Mouse (Mus musculus): ENCODE results near the gene Ficd.
A peak's percentile ranks its signal among the peaks of the same experiment; 100 is the strongest.

The Ficd gene

GRCm38 (mm10) chr5:113730641-113731121 lies 4.9 kb upstream of the Ficd start:
- DNase-seq (ENCODE audit: low read depth, low spot score), result peak; percentile 44

GRCm38 (mm10) chr5:113731174-113731573 lies 4.4 kb upstream of the Ficd start:
- no peak for DNase-seq (ENCODE audit: low read depth, low spot score)

DNA sequence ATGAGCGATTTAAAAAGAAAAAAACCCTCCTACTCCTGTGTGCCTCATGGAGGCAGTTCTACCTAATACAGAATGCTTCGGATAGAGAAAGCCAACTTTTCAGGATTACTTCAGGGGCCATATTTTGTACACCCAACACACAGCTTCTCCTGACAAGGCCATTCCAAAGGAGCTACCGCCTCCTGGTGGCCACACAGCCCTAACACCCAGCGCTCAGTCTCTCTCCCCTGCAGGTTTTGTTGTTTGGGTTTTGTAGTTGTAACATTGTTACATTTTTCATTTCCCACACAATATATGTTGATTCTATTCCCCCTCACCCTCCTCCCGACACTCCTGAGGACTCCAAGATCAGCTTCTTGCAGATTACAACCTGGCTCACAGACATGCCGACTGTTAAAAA lies 3.4 kb upstream of the Ficd start:
- peak; percentile 77 for DNase-seq (ENCODE audit: low read depth, low spot score)

DNA sequence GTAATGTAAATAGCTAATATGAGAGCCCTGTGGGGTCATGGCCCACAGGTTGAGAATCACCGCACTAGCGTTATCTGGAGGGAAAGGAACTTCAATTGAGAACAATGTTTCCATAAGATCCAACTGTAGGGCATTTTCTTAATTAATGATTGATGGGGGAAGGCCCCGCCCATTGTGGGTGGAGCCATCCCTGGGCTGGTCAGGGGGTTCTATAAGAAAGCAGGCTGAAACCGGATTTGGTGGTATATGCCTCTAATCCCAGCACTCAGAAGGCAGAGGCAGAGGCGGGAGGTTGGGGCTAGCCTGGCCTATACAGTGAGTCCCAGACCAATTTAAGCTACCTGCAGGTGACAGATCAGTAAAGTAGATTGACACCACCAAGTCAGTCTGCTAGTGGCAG lies 1.2 kb upstream of the Ficd start:
- DNase-seq (ENCODE audit: low read depth, low spot score), result peak; percentile 69

DNA sequence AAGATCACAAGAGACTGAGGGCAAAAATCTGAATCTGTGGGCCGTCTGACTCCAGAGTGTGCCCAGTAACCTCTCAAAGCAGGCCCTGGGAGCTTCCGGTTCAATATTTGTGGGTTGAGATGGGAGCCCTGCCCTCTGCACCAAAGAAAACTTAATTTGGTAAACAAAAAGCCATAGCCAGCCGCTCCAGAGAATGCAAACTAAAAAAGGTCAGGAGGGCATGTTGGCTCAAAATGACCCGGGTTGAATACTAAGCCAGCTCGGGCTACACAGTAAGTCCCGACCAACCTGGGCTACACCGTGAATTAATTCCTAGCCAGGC lies 619 bp upstream of the Ficd start:
- no peak for DNase-seq (ENCODE audit: low read depth, low spot score)

DNA sequence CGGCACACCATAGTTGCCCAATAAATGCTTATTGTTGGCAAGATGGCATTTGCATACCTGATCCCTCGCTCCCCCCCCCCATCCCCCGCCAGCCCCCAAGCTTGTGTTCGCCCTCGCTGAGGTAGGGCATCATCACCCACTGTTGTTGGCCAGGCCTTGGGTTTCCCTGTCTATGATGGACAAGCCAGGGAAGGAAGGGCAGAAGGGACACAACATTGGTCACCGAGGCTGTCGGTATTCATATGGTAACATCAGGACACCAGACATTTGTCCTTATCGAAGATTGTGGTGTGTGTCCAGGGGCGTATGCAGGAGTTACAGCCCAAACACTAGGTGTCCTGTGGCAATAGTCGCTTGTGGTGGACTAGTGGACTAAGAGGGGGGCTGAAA lies 505 bp downstream of the Ficd start:
- DNase-seq (ENCODE audit: low read depth, low spot score), result no peak

DNA sequence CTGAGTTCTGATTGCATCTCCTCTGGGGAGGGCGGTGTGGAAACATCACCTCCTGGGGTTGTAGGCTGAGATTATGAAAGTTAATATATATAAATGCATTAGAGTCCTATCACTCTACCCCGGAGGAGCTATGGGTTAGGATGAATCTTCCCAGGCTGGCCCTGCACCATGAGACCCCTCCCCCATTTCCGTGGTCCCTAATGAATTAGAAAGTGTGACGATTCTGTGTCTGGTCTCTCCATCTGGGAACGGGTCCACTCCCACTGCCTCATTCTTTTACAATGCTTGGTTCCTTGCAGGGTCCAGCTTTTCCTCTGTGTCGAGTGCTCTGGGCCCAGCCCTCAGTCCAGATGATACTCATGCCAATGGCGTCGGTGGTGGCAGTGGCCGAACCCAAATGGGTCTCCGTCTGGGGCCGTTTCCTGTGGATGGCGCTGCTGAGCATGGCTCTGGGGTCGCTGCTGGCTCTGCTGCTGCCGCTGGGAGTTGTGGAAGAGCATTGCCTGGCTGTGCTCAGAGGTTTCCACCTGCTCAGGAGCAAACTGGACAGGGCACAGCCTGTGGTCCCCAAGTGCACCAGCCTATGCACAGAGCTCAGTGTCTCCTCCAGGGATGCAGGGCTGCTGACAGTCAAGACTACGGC lies 1.0 kb downstream of the Ficd start:
- DNase-seq (ENCODE audit: low read depth, low spot score), result peak; percentile 37

- DNase-seq (ENCODE audit: low read depth, low spot score), result no peak
Measured at GRCm38 (mm10) chr5:113737607-113738237, 2.1 kb downstream of the Ficd start.

- DNase-seq (ENCODE audit: low read depth, low spot score), result peak; percentile 62
Measured at GRCm38 (mm10) chr5:113747629-113748028, 12.0 kb downstream of the Ficd start.

DNA sequence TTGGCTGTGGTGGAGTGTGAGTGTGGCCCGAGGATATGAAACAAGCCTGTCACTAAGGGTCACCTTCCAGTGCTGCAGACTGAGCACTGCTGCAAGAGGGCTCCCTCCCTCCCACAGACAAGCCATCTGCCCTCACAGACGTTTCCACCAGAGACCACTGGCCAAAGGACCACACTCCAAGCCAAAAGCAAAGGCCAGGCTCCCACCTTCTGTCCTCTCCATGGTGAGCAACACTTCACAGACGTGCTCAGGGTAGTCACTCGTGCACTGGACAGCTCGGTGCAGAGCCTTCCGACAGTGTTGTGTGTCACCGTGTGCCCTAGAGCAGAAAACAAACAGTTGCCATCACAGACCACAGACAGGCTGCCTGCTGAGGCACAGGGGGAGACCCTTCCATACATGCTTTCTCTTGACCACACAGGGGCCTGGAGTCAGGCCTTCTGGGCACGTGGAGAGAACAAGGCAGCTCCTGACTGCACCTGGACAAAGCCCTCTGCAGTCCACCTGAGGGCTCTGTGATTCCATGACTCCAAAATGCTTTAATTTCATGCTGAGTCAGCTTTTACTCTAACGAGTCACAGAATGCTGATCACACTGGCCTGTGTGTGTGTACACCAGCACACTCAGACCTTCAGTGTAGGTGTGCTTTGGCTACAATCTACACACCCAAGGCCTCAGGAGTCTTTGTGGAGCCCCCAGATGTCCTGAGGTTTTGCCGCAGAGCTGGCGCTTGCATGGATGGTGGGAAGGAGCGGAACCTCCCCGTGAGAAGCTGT lies 13.1 kb downstream of the Ficd start:
- no peak for DNase-seq (ENCODE audit: low read depth, low spot score)

DNA sequence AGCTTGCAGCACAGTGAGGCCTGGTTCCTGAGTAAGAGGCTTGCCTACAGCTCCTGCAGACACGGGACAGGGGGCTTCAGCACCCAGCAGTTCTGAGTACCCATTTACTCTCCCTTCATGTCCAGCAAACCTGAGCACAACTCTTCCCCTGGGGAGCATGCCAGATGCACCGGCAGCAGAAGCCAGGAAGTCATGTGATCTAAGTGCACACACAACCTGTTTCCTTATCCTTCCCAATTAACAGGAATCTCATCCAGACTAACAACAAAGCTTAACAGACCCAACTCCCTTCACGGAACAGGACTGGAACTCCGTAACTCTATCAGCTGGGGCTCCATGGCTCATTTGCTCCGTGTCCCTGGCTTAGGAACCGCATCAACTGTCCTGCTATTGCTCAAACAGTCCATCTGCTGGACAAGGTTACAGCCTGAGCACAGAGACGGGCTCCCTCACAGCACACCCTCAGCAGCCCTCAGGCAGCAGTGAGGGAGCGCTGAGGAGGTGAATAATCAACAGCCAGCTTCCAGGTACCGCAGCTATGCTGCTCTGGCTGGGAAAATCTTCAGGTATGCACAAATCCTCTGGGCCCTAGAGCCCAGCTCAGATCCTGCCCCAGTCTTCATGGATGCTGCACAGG lies 16.0 kb downstream of the Ficd start:
- no peak for DNase-seq (ENCODE audit: low read depth, low spot score)

- no peak for DNase-seq (ENCODE audit: low read depth, low spot score)
Measured at GRCm38 (mm10) chr5:113755347-113756030, 19.9 kb downstream of the Ficd start.

GRCm38 (mm10) chr5:113761585-113761984 lies 26.0 kb downstream of the Ficd start:
- DNase-seq (ENCODE audit: low read depth, low spot score), result no peak

- DNase-seq (ENCODE audit: low read depth, low spot score), result no peak
Measured at GRCm38 (mm10) chr5:113764426-113764825, 28.8 kb downstream of the Ficd start.

DNA sequence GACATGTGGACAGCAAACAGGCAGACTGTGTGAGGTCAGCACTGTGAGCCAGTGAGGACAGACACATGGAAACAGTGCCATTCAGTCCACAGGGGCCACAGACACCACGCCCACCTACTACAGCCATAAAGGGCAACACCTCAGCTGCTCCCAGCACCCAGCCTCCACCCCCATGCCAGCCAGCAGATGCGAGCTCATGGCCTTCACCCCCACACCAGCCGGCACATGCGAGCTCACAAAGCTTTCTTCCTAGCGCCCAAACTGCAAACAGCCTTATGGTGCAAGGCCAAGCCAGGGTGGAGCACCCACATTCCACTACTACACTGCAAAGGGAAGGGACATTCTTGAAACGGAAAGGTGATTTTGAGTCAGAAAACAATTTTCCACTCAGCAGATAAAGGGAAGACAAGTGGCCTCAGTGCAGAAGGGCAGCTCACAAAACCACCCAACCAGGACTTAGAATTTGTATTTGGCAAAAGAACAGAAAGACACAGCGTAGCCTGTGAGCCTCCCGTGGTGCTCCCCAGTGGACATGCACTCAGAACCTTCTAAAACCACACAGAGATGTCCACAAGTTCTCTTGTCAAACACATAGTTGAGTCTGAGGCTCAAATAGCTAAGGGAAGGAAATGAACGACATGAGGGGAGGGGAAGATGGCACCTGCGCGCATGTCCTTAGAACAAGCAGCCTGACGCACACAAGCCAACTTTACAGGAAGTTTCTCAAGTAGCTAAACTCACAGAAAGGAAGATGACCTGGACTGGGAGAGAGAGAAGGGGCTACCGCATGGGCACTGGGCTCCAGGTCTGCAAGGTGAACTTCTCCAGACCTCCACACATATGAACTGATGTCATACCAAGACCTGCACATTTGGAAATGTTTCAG lies 30.3 kb downstream of the Ficd start:
- DNase-seq (ENCODE audit: low read depth, low spot score), result no peak

DNA sequence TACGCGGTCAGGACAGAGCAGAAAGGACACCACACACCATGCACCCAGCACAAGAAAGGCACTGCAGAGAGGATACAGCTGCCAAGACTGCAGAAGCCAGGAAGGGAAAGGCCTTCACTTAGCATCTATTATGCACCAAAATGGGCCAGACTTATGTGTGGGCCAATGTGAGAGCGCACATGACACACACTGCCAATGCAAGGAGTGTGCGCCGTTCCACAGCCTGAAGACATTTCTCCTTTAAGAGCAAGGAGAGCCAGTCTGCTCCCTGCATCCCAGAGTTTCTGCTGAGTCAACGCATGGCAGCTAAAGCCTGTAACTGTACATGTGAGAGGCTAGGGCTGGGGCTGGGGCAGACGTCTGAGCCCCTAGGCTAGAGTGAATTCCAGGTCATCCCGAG lies 33.2 kb downstream of the Ficd start:
- DNase-seq (ENCODE audit: low read depth, low spot score), result no peak

GRCm38 (mm10) chr5:113771213-113772162 lies 35.9 kb downstream of the Ficd start:
- DNase-seq (ENCODE audit: low read depth, low spot score), result peak; percentile 92

- DNase-seq (ENCODE audit: low read depth, low spot score), result peak; percentile 99
Measured at GRCm38 (mm10) chr5:113772450-113772895, 36.9 kb downstream of the Ficd start, which contains the start of the genes Sart3 and Iscu. Gene Sart3, minus strand, starts transcription at chr5:113772510. Gene Iscu, plus strand, starts transcription at chr5:113772748.

DNA sequence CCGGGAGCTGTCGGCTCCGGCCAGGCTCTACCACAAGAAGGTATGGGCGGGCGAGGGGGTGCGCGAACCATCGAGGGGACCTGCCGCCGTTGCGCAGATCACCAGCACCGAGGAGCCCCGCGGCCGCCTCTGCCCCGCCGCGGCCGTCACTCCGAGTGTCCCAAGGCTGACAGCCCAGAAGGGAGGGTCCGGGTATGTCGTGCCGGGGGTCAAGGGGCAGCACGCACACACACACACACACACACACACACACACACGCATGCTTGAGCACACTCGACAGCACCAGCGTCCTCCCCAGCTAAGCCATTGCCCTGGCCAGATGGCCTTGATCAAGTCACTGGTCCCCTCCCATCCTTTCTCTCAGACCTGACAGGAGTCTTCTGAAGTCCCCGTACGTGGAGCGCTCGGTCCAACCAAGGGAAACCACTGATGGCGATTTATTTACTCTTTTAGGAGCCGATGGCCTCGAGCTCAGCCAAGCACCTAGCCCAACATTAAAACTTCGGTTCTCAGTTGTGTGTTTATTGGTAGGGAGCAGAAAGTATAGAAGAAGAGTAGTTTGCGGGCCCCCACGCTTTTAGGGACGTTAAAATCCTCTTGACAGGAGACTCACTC lies 37.4 kb downstream of the Ficd start:
- DNase-seq (ENCODE audit: low read depth, low spot score), result no peak

Data from ZHBTc4 (cell line).